Mouse (Mus musculus): ENCODE measurements around the gene Slc19a2. TPM values are rescaled to one million over a fixed set of nuclear protein-coding genes. Genes with fewer than 3 reads are reported as not detected.

The Slc19a2 gene
- polyA plus RNA-seq, 1 experiment, result 2.9 TPM

DNA sequence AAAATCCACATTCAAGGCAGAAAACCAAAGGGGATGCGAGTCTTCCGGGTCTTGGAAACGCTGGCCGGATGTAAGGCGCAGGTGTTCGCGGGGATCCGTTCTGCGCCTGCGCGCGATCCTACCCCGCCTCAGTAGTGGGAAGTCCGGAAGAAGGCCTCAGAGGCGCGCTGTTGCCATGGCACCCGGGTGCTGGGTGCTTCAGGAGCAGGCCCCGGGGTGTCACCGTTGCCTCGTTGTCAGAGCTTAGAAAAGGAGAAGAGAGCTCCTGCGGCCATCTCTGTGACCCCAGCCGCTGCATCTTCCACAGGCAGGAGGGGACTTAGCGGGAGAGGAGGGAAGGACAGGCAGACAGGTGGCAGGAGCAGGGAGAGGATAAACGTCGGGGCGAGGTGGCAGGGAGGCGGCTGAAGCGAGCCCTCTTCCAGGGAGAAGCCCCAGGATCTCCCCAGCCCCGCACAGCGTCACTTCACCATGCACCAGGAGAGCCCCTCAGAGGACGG lies 26.7 kb downstream of the Slc19a2 start, which contains the start of gene Ccdc181:
Gene Ccdc181 (plus strand): TSS at position 131 of the 500 bp plus-strand sequence.
- DNase-seq (ENCODE audit: low read depth in 1 of 2, low spot score in 2 of 2), result peak; percentile 90 to 97
- Histone ChIP-seq H3K4me3 (ENCODE audit: extremely low read depth, insufficient read depth, insufficient read length) (peak within 1 kb of the TSS; percentile 83), H3K27me3 (ENCODE audit: control insufficient read depth, insufficient read depth, low read length) (no peaks in the 10 kb centered on the region), H3K4me1 (ENCODE audit: control insufficient read depth, insufficient read depth, insufficient read length) (no peaks in the 10 kb centered on the region), H3K36me3 (ENCODE audit: control insufficient read depth, insufficient read depth, low read length) (peaks cover under 1% of the 10 kb centered on the region), H3K27ac (ENCODE audit: insufficient read depth, low read length) (0 out of 2 replicates have a peak within 1 kb of the TSS, but pooled peaks have one; percentile 48)
- TF ChIP-seq CTCF (IDR thresholded peaks at IDR 0.05; ENCODE audit: extremely low read depth, insufficient read depth, insufficient read length, insufficient replicate concordance), result no peak
- TF ChIP-seq POLR2A (IDR thresholded peaks at IDR 0.05; ENCODE audit: low read depth, low read length), result no peak
- WGBS, result under 1% methylated on average over 31 of the region's 31 CpGs

DNA sequence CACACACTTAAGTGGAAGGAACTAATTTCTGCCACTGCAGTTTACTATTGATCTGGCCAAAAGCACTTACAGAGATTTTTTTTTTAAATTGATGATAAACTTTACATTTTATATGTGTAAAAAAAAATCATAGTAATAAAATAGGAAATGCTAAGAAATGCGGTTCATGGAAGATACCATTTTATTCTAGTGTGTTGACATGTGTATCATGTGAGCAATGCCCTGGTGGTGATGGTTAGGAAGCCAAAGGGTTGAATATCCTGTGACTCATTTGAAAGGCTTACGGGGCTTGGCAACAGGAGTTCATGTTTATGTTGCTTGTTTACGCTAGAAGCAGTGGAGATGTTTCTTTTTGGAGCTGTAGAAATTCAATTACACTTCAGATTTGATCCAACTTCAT lies 27.7 kb downstream of the Slc19a2 start:
- DNase-seq (ENCODE audit: low read depth in 1 of 2, low spot score in 2 of 2), result no peak
- peaks cover 2% of the 10 kb centered on the region for H3K36me3 ChIP-seq (ENCODE audit: control insufficient read depth, insufficient read depth, low read length)
- WGBS, result 93% methylated on average over 3 of the region's 3 CpGs
- H3K4me1 ChIP-seq (ENCODE audit: control insufficient read depth, insufficient read depth, insufficient read length), result no peaks in the 10 kb centered on the region
- no peak overlapping the region for H3K27ac ChIP-seq (ENCODE audit: insufficient read depth, low read length)
- H3K4me3 ChIP-seq (ENCODE audit: extremely low read depth, insufficient read depth, insufficient read length), result no peak overlapping the region
- no peak for TF ChIP-seq POLR2A (IDR thresholded peaks at IDR 0.05; ENCODE audit: low read depth, low read length)
- no peak for TF ChIP-seq CTCF (IDR thresholded peaks at IDR 0.05; ENCODE audit: extremely low read depth, insufficient read depth, insufficient read length, insufficient replicate concordance)
- H3K27me3 ChIP-seq (ENCODE audit: control insufficient read depth, insufficient read depth, low read length), result no peaks in the 10 kb centered on the region

DNA sequence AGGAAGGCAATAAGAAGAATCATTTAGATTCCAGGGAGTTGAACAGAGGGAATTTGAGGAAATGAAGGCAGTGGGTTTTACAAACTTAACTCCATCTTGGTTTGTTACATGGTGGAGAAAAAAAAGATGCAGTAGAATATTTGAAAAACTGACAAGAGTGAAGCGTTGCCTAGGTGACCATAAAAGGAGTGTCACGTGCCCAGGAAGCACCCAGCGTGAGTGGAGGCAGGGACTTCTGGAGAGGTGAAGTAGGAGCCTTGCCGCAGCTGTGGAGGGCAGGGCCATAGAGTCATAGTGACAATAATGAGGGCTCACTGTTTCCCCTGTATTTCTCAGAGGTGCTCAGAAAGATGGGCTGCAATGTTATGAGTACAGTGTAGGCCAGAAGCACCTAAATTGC lies 30.5 kb downstream of the Slc19a2 start:
- 77% methylated on average over 4 of the region's 4 CpGs for WGBS
- Histone ChIP-seq H3K27ac (ENCODE audit: insufficient read depth, low read length) (no peak overlapping the region), H3K36me3 (ENCODE audit: control insufficient read depth, insufficient read depth, low read length) (peaks cover 2% of the 10 kb centered on the region), H3K4me3 (ENCODE audit: extremely low read depth, insufficient read depth, insufficient read length) (no peak overlapping the region), H3K4me1 (ENCODE audit: control insufficient read depth, insufficient read depth, insufficient read length) (no peaks in the 10 kb centered on the region), H3K27me3 (ENCODE audit: control insufficient read depth, insufficient read depth, low read length) (no peaks in the 10 kb centered on the region)
- no peak for TF ChIP-seq CTCF (IDR thresholded peaks at IDR 0.05; ENCODE audit: extremely low read depth, insufficient read depth, insufficient read length, insufficient replicate concordance)
- no peak for TF ChIP-seq POLR2A (IDR thresholded peaks at IDR 0.05; ENCODE audit: low read depth, low read length)
- no peak for DNase-seq (ENCODE audit: low read depth in 1 of 2, low spot score in 2 of 2)

DNA sequence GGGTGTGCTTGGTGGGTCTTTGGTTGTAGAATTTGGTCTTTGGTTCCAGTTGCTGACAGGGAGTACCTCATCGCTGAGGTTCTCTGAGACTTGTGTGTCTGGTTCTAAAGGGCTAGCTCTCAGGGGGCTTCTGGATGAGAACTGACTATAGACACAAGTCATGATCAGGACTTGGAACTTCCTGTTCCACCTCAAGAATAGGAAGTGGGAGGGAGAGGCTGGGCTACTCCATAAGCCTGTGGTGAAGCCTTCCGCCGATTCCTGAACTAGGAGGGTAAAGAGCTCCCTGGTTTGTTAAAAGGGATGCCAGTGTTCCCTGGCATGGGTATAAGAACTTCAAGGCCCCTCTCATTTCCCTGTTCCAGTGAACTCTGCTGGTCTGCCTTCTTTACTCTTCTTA lies 35.2 kb downstream of the Slc19a2 start:
- Histone ChIP-seq H3K27me3 (ENCODE audit: control insufficient read depth, insufficient read depth, low read length) (no peaks in the 10 kb centered on the region), H3K27ac (ENCODE audit: insufficient read depth, low read length) (no peak overlapping the region), H3K4me1 (ENCODE audit: control insufficient read depth, insufficient read depth, insufficient read length) (no peaks in the 10 kb centered on the region), H3K4me3 (ENCODE audit: extremely low read depth, insufficient read depth, insufficient read length) (no peak overlapping the region), H3K36me3 (ENCODE audit: control insufficient read depth, insufficient read depth, low read length) (peaks cover 2% of the 10 kb centered on the region)
- WGBS, result 84% methylated on average over 3 of the region's 3 CpGs
- DNase-seq (ENCODE audit: low read depth in 1 of 2, low spot score in 2 of 2), result no peak
- TF ChIP-seq POLR2A (IDR thresholded peaks at IDR 0.05; ENCODE audit: low read depth, low read length) (no peak), CTCF (IDR thresholded peaks at IDR 0.05; ENCODE audit: extremely low read depth, insufficient read depth, insufficient read length, insufficient replicate concordance) (no peak)

DNA sequence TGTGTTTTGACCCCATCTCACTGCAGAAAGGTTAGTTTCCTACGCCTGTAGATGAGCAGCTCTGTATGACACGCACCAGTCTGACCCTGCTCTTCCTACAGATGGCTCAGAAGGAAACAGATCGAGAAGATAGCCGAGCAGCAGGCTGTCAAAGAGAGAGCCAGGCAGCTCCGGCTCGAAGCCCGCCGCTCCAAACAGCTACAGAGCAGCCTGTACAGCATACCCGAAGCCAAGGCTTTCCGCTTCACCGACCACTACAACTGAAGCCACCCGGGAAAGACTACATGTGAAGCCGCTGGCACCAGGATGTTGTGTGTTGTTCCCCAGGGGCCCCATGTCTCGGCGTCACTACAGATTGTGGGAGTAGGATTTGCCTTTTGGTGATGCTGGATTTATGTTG lies 38.6 kb downstream of the Slc19a2 start:
- no peaks in the 10 kb centered on the region for H3K27me3 ChIP-seq (ENCODE audit: control insufficient read depth, insufficient read depth, low read length)
- no peak overlapping the region for H3K27ac ChIP-seq (ENCODE audit: insufficient read depth, low read length)
- H3K36me3 ChIP-seq (ENCODE audit: control insufficient read depth, insufficient read depth, low read length), result peaks cover 8% of the 10 kb centered on the region
- WGBS, result 60% methylated on average over 15 of the region's 15 CpGs
- H3K4me1 ChIP-seq (ENCODE audit: control insufficient read depth, insufficient read depth, insufficient read length), result no peaks in the 10 kb centered on the region
- TF ChIP-seq POLR2A (IDR thresholded peaks at IDR 0.05; ENCODE audit: low read depth, low read length), result no peak
- no peak for TF ChIP-seq CTCF (IDR thresholded peaks at IDR 0.05; ENCODE audit: extremely low read depth, insufficient read depth, insufficient read length, insufficient replicate concordance)
- H3K4me3 ChIP-seq (ENCODE audit: extremely low read depth, insufficient read depth, insufficient read length), result no peak overlapping the region
- DNase-seq (ENCODE audit: low read depth in 1 of 2, low spot score in 2 of 2), result no peak

DNA sequence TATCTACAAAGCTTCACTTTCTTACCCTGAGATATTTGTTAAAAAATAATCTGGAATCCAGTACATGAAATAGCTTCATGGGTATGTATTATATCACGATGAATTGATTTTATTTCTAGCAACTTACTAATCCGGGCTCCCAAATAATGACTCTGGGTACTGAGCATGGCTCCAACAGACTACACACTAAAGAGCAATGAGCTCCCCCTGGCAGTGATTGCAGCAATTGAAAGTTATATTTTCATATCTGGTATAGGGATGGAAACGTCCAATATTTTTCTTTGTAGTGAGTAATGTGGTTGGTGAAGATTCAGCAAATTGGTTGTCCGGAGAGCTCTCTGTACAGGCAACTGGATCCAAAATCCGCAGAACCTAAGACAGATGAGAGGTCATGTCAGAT lies 43.2 kb downstream of the Slc19a2 start:
- Histone ChIP-seq H3K36me3 (ENCODE audit: control insufficient read depth, insufficient read depth, low read length) (peaks cover 23% of the 10 kb centered on the region), H3K27me3 (ENCODE audit: control insufficient read depth, insufficient read depth, low read length) (no peaks in the 10 kb centered on the region), H3K4me3 (ENCODE audit: extremely low read depth, insufficient read depth, insufficient read length) (no peak overlapping the region), H3K27ac (ENCODE audit: insufficient read depth, low read length) (no peak overlapping the region), H3K4me1 (ENCODE audit: control insufficient read depth, insufficient read depth, insufficient read length) (no peaks in the 10 kb centered on the region)
- 90% methylated on average over 5 of the region's 5 CpGs for WGBS
- TF ChIP-seq CTCF (IDR thresholded peaks at IDR 0.05; ENCODE audit: extremely low read depth, insufficient read depth, insufficient read length, insufficient replicate concordance) (no peak), POLR2A (IDR thresholded peaks at IDR 0.05; ENCODE audit: low read depth, low read length) (no peak)
- DNase-seq (ENCODE audit: low read depth in 1 of 2, low spot score in 2 of 2), result no peak

DNA sequence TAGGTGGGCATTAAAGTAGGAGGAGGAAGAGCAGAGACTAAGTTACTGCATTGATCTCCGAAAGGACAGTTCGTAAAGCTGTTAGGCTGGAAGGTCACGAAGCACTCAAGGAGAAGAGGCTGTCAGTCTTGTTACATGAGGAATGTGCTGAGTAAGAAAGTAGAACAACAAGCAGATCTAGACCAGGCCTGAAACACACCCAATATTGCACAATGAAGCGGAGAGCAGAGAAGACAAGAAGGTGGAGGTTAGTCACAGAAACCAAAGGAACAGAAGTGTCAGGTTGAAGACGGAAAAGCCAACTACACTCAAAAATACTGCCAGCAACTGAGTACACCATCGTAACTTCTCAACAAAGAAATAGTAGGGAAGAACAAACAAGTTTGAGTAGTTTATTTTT lies 45.2 kb downstream of the Slc19a2 start:
- Histone ChIP-seq H3K4me1 (ENCODE audit: control insufficient read depth, insufficient read depth, insufficient read length) (no peaks in the 10 kb centered on the region), H3K27me3 (ENCODE audit: control insufficient read depth, insufficient read depth, low read length) (no peaks in the 10 kb centered on the region), H3K36me3 (ENCODE audit: control insufficient read depth, insufficient read depth, low read length) (peaks cover 33% of the 10 kb centered on the region), H3K4me3 (ENCODE audit: extremely low read depth, insufficient read depth, insufficient read length) (no peak overlapping the region), H3K27ac (ENCODE audit: insufficient read depth, low read length) (no peak overlapping the region)
- TF ChIP-seq POLR2A (IDR thresholded peaks at IDR 0.05; ENCODE audit: low read depth, low read length) (no peak), CTCF (IDR thresholded peaks at IDR 0.05; ENCODE audit: extremely low read depth, insufficient read depth, insufficient read length, insufficient replicate concordance) (no peak)
- WGBS, result 92% methylated on average over 6 of the region's 6 CpGs
- no peak for DNase-seq (ENCODE audit: low read depth in 1 of 2, low spot score in 2 of 2)

All from spleen, adult 2 months (tissue).